Mouse (Mus musculus) heart, adult 11 months (tissue): Measurements from ENCODE around the gene Cygb.

Source experiments
- DNase-seq: peaks from one replicate; pipeline ENCODE4 v3.0.0; 2022

The Cygb gene

GRCm38 (mm10) chr11:116630171-116630965 lies 23.7 kb downstream of the Cygb start:
- DNase-seq: peak; percentile 97

- peak; percentile 86 for DNase-seq
Observed at GRCm38 (mm10) chr11:116629472-116629871, 24.6 kb downstream of the Cygb start.

GRCm38 (mm10) chr11:116628712-116629111 lies 25.4 kb downstream of the Cygb start:
- peak; percentile 98 for DNase-seq

GRCm38 (mm10) chr11:116627072-116628020 lies 26.8 kb downstream of the Cygb start:
- peak; percentile 92 for DNase-seq

GRCm38 (mm10) chr11:116626299-116627071 lies 27.6 kb downstream of the Cygb start, which contains the start of gene Rhbdf2:
Gene Rhbdf2 (minus strand): TSS chr11:116627019.
- peak; percentile 91 for DNase-seq

GRCm38 (mm10) chr11:116625081-116626000 lies 28.8 kb downstream of the Cygb start:
- DNase-seq: peak; percentile 92

- DNase-seq: peak; percentile 98
Observed at GRCm38 (mm10) chr11:116624131-116624832, 29.8 kb downstream of the Cygb start.

- peak; percentile 94 for DNase-seq
Observed at GRCm38 (mm10) chr11:116623281-116624124, 30.6 kb downstream of the Cygb start.

- peak; percentile 99 for DNase-seq
Observed at GRCm38 (mm10) chr11:116621258-116621704, 32.8 kb downstream of the Cygb start.

GRCm38 (mm10) chr11:116620559-116621253 lies 33.4 kb downstream of the Cygb start:
- DNase-seq: no peak

- no peak for DNase-seq
Observed at GRCm38 (mm10) chr11:116620073-116620472, 34.0 kb downstream of the Cygb start.

- DNase-seq: no peak
Observed at GRCm38 (mm10) chr11:116619561-116619960, 34.6 kb downstream of the Cygb start.

GRCm38 (mm10) chr11:116619156-116619555 lies 35.0 kb downstream of the Cygb start:
- peak; percentile 95 for DNase-seq

- no peak for DNase-seq
Observed at GRCm38 (mm10) chr11:116618666-116619065, 35.4 kb downstream of the Cygb start.

- peak; percentile 96 for DNase-seq
Observed at GRCm38 (mm10) chr11:116617641-116618040, 36.5 kb downstream of the Cygb start.

GRCm38 (mm10) chr11:116616438-116617118 lies 37.5 kb downstream of the Cygb start:
- DNase-seq: peak; percentile 96

GRCm38 (mm10) chr11:116615735-116616437 lies 38.2 kb downstream of the Cygb start:
- peak; percentile 99 for DNase-seq

- DNase-seq: peak; percentile 91
Observed at GRCm38 (mm10) chr11:116613234-116613633, 40.9 kb downstream of the Cygb start.
